Mouse (Mus musculus): ENCODE data around the gene Usp13.

GRCm38 (mm10) chr3:32818327-32818900 is 1.1 kb downstream of the Usp13 start:
- TF ChIP-seq CTCF (conservative IDR thresholded peaks at IDR 0.05; ENCODE audit: insufficient read depth, insufficient read length, low read depth, low read length) (no peak), POLR2A (IDR thresholded peaks at IDR 0.05; ENCODE audit: low read depth, low read length) (no peak)

Measured in kidney, adult 2 months (tissue).